Mouse (Mus musculus) neural tube, embryonic 14.5 days (tissue): ENCODE data around the gene Plppr3. TPM values are rescaled to one million over a fixed set of nuclear protein-coding genes. Genes with fewer than 3 reads are reported as not detected.

ENCODE experiments used
- ATAC-seq: fragments of 200-750 bp; cut with Nextera tagmentation; 2 replicates; pipeline ENCODE4 v1.8.0; 2017; ENCODE audit warnings: low read depth, mild to moderate bottlenecking, moderate TSS enrichment, moderate library complexity
- H3K27ac ChIP-seq: fragments of 300-500 bp; sonication (generic); 2 replicates; pipeline ENCODE4 v1.5.1; 2014; ENCODE audit warnings: low read depth, mild to moderate bottlenecking, control low read depth, low read length, moderate library complexity, mixed read lengths
- H3K27me3 ChIP-seq: fragments of 300-500 bp; sonication (generic); 2 replicates; pipeline ENCODE4 v1.6.1; 2014; ENCODE audit warnings: low read length; ENCODE audit not compliant: control insufficient read depth, insufficient read depth
- H3K36me3 ChIP-seq: fragments of 300-500 bp; sonication (generic); 2 replicates; pipeline ENCODE4 v1.6.1; 2014; ENCODE audit warnings: low read length, mixed read lengths; ENCODE audit not compliant: control insufficient read depth, insufficient read depth
- H3K4me1 ChIP-seq: fragments of 300-500 bp; sonication (generic); 2 replicates; pipeline ENCODE4 v1.6.1; 2014; ENCODE audit warnings: low read length; ENCODE audit not compliant: control insufficient read depth, insufficient read depth
- H3K4me2 ChIP-seq: fragments of 300-500 bp; sonication (generic); 2 replicates; pipeline ENCODE4 v1.6.1; 2014; ENCODE audit warnings: mild to moderate bottlenecking, low read depth, low read length, control low read depth
- H3K4me3 ChIP-seq: fragments of 300-500 bp; sonication (generic); 2 replicates; pipeline ENCODE4 v1.5.1; 2014; ENCODE audit warnings: low read depth, low read length, control low read depth, mixed read lengths
- H3K9ac ChIP-seq: fragments of 300-500 bp; sonication (generic); replicated peaks from 2 replicates; pipeline ENCODE4 v1.6.1; 2014; ENCODE audit warnings: low read depth, mild to moderate bottlenecking, control low read depth, low read length, mixed read lengths
- H3K9me3 ChIP-seq: fragments of 300-500 bp; sonication (generic); 2 replicates; pipeline ENCODE4 v1.6.1; 2016; ENCODE audit warnings: low read length; ENCODE audit not compliant: control insufficient read depth
- WGBS: fragments of 180-500 bp; shearing (Covaris S2); extraction: QIAGEN DNeasy Blood & Tissue Kit; methylation state at CpG from one replicate; pipeline ENCODE4 v1.1.7; 2014; 5-methylcytosine and 5-hydroxymethylcytosine counted together
- polyA plus RNA-seq: library from polyadenylated mRNA; unstranded; fragments of >200 nt; fragmentation: Nextera tagmentation; extraction: Ambion mirVana; gene quantifications from 2 replicates; pipeline ENCODE4 v1.2.1, GENCODE M21; 2014

Gene Plppr3
- polyA plus RNA-seq, 1 experiment from 2014 or later = 327 TPM

DNA sequence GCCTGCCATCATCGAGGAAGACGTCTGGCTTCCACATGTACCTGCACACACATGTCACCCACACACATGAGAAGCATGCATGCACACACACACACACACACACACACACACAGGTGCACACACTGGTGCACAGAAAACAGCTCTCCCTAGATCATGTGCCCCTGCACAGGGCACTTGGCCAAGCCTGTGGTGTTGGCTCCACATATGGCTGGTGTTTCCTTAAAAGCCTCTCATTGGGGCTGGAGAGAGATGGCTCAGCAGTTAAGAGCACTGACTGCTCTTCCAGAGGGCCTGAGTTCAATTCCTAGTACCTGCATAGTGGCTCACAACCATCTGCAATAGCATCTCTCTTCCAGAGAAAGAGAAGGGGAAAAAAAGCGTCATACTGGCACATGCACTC, 42.9 kb downstream of the Plppr3 start:
- no peak overlapping the region for H3K4me2 ChIP-seq
- no peaks in the 10 kb centered on the region for H3K9me3 ChIP-seq
- H3K9ac ChIP-seq = no peak overlapping the region
- no peak overlapping the region for H3K4me3 ChIP-seq
- H3K4me1 ChIP-seq = no peaks in the 10 kb centered on the region
- H3K36me3 ChIP-seq = no peaks in the 10 kb centered on the region
- H3K27ac ChIP-seq = no peak overlapping the region
- WGBS = 79% methylated on average over 3 of the region's 3 CpGs
- no peak for ATAC-seq
- no peaks in the 10 kb centered on the region for H3K27me3 ChIP-seq

DNA sequence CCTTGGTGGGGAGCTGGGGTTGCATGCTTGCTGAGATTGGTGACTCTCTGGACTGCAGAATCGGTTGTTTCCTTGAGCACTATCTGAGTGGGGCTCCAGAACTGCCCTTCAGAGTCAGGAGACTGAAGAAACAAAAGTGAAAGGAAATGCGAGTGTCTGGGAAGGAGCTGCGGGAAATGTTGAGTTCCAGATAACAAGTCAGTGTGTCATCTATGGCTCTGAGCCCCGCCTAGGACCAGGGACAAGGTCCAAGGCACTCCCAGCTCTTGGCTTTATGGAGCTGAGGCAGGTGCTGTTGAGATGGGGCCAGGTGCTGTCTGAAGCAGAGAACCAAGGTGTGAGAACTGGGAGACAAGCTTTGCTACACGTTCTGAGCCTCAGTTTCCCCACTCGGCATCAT, 50.0 kb downstream of the Plppr3 start:
- no peak for ATAC-seq
- Histone ChIP-seq H3K9me3 (no peaks in the 10 kb centered on the region), H3K9ac (no peak overlapping the region), H3K36me3 (peaks cover 20% of the 10 kb centered on the region), H3K27ac (no peak overlapping the region), H3K4me1 (no peaks in the 10 kb centered on the region), H3K4me2 (no peak overlapping the region), H3K27me3 (no peaks in the 10 kb centered on the region), H3K4me3 (no peak overlapping the region)
- 72% methylated on average over 6 of the region's 6 CpGs for WGBS

DNA sequence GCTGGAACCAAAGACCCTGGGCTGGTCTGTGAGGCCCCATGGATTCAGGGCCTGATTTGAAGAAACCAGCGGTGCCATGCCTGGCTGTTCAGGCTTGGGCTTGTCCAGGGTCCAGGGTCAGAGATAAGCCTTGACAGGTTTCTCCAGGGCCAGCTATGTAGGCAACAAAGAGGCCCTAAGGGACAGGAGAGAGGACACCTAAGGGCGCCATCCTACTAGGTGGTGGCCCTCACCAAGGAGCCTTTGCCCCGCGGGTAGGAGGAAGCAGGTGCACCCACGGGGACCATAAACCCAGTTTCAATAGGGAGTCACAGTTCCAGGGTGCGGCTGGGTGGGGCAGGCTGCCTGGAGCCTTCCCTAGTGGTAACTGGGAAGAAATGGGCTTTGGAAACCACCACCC, 51.4 kb downstream of the Plppr3 start:
- ATAC-seq = no peak
- H3K4me1 ChIP-seq = no peaks in the 10 kb centered on the region
- H3K4me2 ChIP-seq = no peak overlapping the region
- H3K9me3 ChIP-seq = no peaks in the 10 kb centered on the region
- no peak overlapping the region for H3K9ac ChIP-seq
- H3K36me3 ChIP-seq = peaks cover 34% of the 10 kb centered on the region
- H3K4me3 ChIP-seq = no peak overlapping the region
- peak overlapping the region; percentile 50; the same call in 1 of the 2 replicates for H3K27ac ChIP-seq
- no peaks in the 10 kb centered on the region for H3K27me3 ChIP-seq
- 66% methylated on average over 6 of the region's 6 CpGs for WGBS

DNA sequence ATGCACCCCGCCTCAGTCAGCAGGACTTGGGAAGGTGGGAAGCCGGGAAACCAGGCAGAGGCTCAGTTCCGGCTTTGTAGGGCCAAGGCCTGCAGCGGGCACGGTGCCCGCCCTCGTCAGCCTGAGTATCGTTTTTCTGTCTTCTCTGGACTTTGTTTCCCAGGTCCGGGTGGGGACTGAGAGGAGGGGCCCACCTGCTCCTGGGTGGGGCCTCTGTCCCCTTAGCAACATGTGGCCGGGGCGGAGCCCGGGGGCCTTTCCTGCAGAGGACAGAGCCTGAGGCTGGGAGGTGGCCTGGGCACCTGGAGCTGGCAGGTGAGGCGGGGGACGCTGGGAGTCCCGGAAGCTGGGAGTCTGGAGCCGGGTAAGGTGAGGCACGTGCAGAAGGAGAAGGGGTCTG, 52.1 kb downstream of the Plppr3 start:
- no peak overlapping the region for H3K27ac ChIP-seq
- no peak overlapping the region for H3K4me2 ChIP-seq
- WGBS = 30% methylated on average over 17 of the region's 17 CpGs
- no peaks in the 10 kb centered on the region for H3K4me1 ChIP-seq
- H3K9me3 ChIP-seq = no peaks in the 10 kb centered on the region
- ATAC-seq = no peak
- no peaks in the 10 kb centered on the region for H3K27me3 ChIP-seq
- no peak overlapping the region for H3K4me3 ChIP-seq
- H3K36me3 ChIP-seq = peaks cover 36% of the 10 kb centered on the region
- H3K9ac ChIP-seq = 0 out of 2 replicates have a peak overlapping the region, but pooled peaks have one; percentile 16

DNA sequence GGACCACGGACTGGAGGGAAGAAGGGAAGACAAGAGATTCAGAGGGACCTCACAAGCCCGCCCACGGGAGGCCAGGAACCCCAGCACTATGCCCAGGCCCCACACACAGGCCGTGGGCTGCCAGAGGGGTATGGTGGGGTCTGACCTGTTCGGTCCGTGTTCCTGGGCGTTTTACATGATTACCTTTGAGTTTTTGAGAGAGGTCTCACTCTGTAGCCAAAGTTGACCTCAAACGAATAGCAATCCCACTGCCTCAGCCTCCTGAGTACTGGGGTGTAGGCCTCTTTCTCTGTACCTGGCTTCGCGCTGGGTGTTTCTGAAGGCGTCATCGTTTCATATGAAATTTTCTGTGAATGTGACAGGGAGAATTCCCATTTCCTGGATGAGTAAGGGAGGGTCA, 52.7 kb downstream of the Plppr3 start:
- Histone ChIP-seq H3K4me3 (no peak overlapping the region), H3K36me3 (peaks cover 39% of the 10 kb centered on the region), H3K9ac (no peak overlapping the region), H3K27ac (no peak overlapping the region), H3K4me1 (no peaks in the 10 kb centered on the region), H3K9me3 (no peaks in the 10 kb centered on the region), H3K4me2 (no peak overlapping the region), H3K27me3 (no peaks in the 10 kb centered on the region)
- ATAC-seq = no peak
- WGBS = 92% methylated on average over 12 of the region's 12 CpGs

DNA sequence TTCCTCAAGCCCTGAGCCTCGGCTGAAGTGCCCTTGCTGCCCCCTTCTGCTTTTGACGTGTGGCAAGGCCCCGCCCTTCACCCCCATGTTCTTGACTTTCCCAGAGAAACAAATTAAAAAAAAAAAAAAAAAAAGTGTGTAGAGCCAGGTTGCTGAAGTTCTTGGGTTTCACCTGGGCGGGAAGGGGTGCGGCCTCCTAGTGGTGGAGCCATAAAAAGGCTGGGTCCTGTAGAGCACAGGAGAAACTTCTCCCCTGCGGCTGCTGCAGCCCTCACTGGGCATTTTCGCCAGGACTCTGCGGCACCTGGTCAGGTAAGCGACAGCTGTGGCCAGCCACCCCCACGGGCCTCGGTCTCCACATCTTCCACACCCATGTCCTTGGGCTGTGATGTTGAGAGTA, 53.7 kb downstream of the Plppr3 start, which contains the start of gene Misp:
Misp (plus strand) TSS at position 208 of the 400 bp plus-strand sequence.
- H3K4me3 ChIP-seq = no peak within 1 kb of the TSS
- no peak for ATAC-seq
- H3K4me2 ChIP-seq = no peak within 1 kb of the TSS
- H3K36me3 ChIP-seq = peaks cover 45% of the 10 kb centered on the region
- H3K4me1 ChIP-seq = no peaks in the 10 kb centered on the region
- 72% methylated on average over 11 of the region's 11 CpGs for whole genome bisulfite sequencing
- no peak within 1 kb of the TSS for H3K9ac ChIP-seq
- no peaks in the 10 kb centered on the region for H3K27me3 ChIP-seq
- no peak within 1 kb of the TSS; the same call in 1 of the 2 replicates for H3K27ac ChIP-seq
- no peaks in the 10 kb centered on the region for H3K9me3 ChIP-seq

DNA sequence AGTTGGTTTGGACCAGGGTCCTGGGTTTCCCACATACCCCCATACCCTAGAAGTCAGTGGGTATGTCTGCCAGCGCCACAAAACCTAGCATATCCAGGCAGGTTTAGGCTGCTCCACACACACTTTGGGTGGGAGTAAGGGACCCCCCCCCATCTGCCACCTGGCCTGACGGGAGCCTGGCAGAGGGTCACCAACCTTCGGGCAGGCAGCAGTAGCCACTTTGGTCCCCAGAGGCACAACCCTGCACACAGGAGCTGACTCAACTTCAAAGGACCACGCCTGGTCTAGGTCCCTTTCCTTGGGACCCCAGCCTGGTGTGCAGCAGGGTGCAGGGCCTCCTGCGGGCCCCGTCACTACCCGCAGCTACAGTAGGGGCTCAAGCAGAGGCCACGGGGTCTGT, 54.2 kb downstream of the Plppr3 start:
- Histone ChIP-seq H3K9ac (no peak overlapping the region), H3K9me3 (no peaks in the 10 kb centered on the region), H3K4me3 (no peak overlapping the region), H3K36me3 (peaks cover 46% of the 10 kb centered on the region), H3K27me3 (no peaks in the 10 kb centered on the region), H3K4me1 (no peaks in the 10 kb centered on the region), H3K4me2 (no peak overlapping the region), H3K27ac (no peak overlapping the region; the same call in 1 of the 2 replicates)
- ATAC-seq = no peak
- 83% methylated on average over 8 of the region's 8 CpGs for WGBS

DNA sequence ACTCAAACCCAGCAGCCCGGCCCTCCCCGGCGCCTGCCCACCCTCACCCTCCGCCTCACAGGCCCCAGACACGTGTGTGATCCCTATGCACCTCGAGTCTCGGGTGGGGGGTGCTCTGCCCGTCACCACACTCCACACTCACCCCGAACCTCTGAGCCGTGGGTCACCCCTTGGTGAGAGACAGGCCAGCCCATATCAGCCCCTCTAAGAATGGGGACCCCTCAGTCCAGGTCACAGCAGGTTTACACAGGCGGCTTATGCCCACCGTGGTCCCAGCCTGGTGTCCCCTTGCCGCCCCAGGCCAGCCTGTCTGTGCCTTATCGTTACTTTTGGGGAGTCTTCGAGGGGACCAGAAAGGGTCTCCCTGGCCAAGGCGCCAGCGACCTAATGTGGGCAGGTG, 54.8 kb downstream of the Plppr3 start:
- no peak overlapping the region for H3K27ac ChIP-seq
- no peaks in the 10 kb centered on the region for H3K4me1 ChIP-seq
- H3K9ac ChIP-seq = no peak overlapping the region
- H3K4me3 ChIP-seq = no peak overlapping the region
- H3K36me3 ChIP-seq = peaks cover 49% of the 10 kb centered on the region
- H3K4me2 ChIP-seq = no peak overlapping the region
- ATAC-seq = no peak
- no peaks in the 10 kb centered on the region for H3K27me3 ChIP-seq
- H3K9me3 ChIP-seq = no peaks in the 10 kb centered on the region
- WGBS = 93% methylated on average over 17 of the region's 17 CpGs

DNA sequence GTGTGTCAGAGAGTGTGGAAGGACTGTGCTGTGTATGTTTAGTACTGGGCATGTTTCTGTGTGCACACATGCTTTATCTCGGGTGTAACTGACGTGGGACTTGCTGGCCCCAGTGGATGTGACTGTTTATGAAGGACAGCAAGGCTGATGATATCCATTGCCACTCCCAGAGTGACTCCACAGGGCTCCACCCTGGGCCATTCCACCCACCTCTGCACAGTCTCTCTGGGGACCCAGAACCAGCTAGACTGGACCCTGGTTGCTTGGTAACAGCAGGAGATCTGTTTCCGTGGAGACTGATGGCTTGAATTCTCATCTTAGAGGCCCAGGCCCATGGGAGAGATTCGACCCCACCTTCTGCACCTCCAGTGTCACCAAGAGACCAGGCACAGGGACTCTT, 56.2 kb downstream of the Plppr3 start:
- Histone ChIP-seq H3K4me2 (no peak overlapping the region), H3K9ac (no peak overlapping the region), H3K27me3 (no peaks in the 10 kb centered on the region), H3K4me3 (no peak overlapping the region), H3K9me3 (no peaks in the 10 kb centered on the region), H3K36me3 (peaks cover 49% of the 10 kb centered on the region), H3K4me1 (no peaks in the 10 kb centered on the region), H3K27ac (no peak overlapping the region)
- WGBS = 70% methylated on average over 4 of the region's 4 CpGs
- no peak for ATAC-seq

DNA sequence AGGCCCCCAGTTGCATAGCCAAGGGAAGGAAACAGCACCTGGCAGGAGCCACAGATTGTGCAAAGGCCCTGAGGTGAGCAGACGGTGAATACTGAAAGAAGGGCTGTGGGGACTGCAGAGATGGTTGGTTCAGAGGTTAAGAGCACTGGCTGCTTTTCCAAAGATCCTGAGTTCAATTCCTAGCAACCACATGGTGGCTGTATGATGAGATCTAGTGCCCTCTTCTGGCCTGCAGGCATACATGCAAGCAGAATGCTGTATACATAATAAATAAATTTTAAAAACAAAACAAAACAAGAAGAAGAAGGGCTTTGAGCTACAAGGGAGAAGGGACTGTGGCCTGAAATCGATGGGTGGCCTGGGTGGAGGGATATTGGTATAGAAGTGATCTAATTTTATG, 57.3 kb downstream of the Plppr3 start:
- no peak for ATAC-seq
- H3K36me3 ChIP-seq = peaks cover 49% of the 10 kb centered on the region
- WGBS = 77% methylated on average over 2 of the region's 2 CpGs

More for the DNA sequence above, 57.3 kb downstream of the Plppr3 start:
- no peaks in the 10 kb centered on the region for H3K27me3 ChIP-seq
- H3K9me3 ChIP-seq = no peaks in the 10 kb centered on the region
- H3K4me2 ChIP-seq = no peak overlapping the region
- no peak overlapping the region for H3K27ac ChIP-seq
- no peaks in the 10 kb centered on the region for H3K4me1 ChIP-seq
- H3K9ac ChIP-seq = no peak overlapping the region
- no peak overlapping the region for H3K4me3 ChIP-seq
